Mouse (Mus musculus): Measurements from ENCODE around the gene Lgals4.

Gene Lgals4

DNA sequence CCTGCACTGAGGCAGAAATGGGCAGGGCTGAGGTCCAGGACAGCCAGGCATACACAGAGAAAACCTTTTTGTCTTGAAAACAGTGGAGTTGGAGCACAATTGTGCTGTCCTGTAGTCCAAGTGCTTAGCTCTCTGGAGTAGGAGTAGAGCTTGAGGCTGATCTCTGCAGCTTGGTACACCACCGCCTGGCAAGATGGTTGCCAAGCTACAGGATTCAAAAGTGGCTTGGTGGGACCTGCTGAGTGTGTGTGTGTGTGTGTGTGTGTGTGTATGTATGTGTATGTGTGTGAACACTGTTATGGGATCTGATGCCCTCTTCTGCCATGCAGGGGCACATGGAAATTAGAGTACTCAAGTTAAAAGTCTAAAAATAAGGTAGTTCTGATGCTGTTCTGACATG lies 11.1 kb upstream of the Lgals4 start:
- peak in 1 of 2 experiments; percentile 39 for DNase-seq (ENCODE audit: low spot score in 2 of 2)

DNA sequence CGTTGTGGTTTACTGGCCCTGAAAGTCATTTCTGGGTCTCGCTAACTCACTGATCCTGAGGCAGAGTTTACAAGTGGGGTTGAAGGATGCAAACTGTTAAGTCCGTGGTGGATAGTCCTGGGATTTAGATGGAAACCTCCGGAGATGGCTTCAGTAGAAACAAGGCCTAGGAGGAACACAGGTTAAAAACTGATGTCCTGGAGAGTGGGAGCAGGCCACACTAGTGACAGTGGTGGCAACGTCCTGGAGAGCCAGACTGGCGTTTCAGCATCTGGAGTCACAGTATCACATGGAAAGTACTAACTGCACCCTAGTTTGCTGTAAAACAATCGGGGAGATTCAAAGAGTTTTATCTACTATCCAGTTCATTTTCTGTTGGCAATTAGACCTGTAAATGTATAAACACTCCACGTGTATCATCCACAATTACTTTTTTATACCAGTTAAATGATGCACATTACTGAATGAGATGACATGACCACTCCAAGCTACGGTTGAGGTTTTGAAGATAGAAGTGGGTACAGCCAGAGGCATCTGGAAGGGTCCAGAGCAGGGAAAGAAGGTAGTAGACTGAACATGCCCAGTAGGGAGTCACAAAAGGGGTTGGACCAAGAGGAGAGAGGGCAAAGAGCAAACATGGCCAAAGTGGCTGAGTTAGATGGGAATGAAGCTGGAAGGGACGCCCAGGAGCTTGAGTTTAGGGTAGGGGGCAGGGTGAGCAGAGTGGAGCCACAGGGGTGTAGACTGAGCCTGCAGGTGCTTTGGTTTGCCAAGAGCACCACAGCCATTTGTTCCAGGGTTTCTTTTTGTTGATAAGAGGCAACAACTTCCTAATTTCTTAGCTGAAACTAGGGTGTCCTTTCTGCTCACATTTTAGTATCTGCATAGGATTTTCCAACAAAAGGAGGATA lies 10.4 kb upstream of the Lgals4 start:
- no peak for DNase-seq (ENCODE audit: low spot score in 2 of 2)

DNA sequence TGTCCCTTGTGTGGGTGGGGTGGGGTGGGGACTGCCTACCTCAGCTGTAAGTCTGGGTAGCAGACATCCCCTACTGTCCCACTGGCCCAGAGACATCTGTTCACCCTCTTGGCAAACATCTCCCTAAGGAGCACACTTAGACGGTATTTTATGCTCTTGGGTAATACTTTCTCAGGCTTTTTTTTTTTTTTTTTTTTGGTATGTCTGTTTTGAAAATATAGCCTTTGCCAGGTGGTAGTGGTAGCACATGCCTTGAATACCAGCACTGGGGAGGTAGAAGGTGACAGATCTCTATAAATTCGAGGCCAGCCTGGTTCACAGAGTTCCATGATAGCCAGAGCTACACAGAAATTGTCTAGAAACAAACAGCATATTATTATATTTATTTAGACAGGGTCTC lies 9.7 kb upstream of the Lgals4 start:
- no peak for DNase-seq (ENCODE audit: low spot score in 2 of 2)

DNA sequence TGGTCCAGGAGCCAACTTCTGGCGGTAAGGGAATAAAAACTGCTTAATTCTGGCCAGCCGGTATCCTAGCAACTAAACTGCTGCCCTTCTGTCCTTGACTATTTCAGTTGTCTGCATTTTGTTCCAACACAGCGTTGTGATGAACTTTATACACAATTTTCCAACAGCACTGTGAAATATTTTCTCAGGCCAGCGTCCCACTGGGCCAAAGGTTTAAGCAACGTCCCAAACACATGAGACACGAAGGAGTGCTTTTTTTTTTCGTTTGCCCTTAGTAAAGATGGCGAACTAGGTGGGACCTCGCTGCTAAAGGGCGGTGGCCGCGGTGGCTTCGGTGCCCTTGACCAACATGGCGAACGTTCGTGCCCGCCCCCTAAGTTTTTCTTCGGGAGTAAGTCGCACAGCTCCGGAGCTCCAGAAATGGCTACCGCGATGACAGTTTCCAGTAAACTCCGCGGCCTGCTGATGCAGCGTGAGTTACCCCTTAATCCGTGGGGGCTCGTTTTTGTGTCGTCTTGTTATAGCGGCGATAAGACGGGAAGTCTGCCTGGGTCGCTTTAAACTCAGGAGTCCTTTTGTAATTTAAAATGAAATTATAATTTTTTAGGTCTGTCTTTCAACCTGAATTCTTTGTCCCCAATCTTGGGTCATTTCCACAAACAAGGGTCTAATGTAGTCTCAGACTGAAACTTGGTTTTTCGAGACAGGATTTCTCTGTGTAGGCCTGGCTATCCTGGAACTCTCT lies 8.5 kb upstream of the Lgals4 start, which contains the start of gene Ech1:
Ech1 (plus strand) TSS at position 277 of the 745 bp plus-strand sequence.
- DNase-seq (ENCODE audit: low spot score in 2 of 2): peak; percentile 94 to 95

DNA sequence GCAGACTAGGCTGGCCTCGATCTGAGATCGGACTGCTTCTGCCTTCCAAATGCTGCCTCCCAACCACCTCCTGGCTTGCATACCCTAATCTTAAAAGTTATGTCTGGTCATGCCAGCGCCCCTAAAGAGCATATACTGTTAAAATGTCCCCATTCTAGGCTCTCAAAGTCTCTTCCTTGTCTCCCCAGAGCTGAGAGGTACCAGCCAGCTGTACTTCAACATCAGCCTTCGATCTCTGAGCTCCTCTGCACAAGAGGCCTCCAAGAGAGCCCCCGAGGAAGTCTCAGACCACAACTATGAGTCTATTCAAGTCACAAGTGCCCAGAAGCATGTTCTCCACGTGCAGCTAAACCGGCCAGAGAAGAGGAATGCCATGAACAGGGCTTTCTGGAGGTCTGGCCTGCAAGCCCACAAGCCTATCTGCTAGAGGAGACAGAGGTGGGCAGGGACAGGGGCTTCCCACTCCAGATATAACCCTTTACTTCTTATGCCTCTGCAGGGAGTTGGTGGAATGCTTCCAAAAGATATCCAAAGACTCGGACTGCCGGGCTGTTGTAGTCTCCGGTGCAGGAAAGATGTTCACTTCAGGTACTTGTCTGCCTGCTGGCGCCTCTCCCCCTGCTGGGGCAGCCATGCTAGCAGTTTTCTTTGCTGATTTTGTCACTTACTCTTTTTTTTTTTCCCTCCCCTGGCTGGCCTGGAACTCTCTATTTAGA lies 7.8 kb upstream of the Lgals4 start:
- DNase-seq (ENCODE audit: low spot score in 2 of 2): peak in 1 of 2 experiments; percentile 38

DNA sequence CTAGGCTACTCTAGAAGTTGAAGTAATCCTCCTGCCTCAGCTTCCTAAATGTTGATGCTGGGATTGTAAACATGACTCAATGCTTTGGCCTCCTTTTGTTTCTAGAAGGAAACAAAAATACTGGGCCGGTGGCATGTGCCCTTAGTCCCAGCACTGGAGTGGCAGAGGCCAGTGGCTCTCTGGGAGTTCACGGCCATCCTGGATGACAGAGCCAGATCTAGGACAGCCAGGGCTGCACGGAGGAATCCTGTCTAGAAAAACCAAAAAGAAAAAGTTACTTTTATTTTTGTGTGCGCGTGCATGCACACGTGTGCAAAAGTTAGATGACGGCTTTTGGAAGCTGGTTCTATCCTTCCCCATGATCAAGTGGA lies 7.3 kb upstream of the Lgals4 start:
- no peak for DNase-seq (ENCODE audit: low spot score in 2 of 2)

DNA sequence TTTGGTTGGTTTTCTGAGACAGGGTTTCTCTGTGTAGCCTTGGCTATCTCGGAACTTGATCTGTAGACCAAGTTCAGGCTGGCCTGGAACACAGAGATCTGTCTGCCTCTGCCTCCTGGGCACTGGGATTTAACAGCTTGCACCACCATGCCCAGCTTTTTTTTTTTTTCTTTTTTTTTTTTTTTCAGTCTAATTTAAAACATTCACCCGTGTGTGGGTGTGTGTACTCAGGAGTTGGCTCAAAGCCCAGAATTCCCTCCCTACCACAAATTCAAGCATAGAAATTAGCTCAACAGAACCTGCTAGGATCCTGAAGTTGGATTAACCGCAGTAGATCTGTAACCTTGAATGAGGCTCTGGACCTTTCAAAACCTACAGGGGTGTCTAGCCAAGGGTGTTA lies 6.3 kb upstream of the Lgals4 start:
- DNase-seq (ENCODE audit: low spot score in 2 of 2): peak; percentile 81 to 88

DNA sequence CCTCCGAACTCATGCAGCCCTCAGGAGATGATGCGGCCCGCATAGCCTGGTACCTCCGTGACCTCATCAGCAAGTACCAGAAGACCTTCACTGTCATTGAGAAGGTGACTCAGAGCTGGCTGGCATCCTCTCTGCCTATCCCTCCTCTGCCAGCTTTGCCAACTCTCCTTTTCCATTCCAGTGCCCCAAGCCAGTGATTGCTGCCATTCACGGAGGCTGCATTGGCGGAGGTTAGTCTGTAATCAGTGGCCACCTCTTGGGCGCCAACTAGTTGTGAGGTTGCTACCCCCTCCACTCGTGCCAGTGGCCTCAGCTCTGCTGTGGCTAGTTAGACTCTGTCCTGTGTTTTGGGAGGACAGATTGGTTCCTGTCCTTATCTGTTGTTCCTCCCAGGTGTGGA lies 3.8 kb upstream of the Lgals4 start:
- no peak for DNase-seq (ENCODE audit: low spot score in 2 of 2)

DNA sequence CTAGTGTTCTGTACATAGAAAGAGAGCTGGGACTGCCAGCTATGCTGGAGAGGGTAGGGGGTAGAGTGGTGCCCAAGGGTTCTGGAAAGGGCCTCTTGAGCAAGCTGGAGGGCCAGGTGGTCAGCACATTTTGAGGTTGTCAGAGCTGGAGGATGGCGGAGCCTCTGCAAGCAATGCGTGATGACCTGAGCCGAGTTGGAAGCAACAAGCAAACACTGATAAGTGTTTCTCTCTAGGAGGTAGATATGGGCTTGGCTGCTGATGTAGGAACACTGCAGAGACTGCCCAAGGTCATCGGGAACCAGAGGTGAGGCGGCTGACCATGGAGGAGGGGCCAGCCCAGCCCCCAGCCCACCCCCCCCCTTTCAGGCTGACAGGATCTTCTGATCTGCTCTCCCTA lies 2.7 kb upstream of the Lgals4 start:
- DNase-seq (ENCODE audit: low spot score in 2 of 2): no peak

DNA sequence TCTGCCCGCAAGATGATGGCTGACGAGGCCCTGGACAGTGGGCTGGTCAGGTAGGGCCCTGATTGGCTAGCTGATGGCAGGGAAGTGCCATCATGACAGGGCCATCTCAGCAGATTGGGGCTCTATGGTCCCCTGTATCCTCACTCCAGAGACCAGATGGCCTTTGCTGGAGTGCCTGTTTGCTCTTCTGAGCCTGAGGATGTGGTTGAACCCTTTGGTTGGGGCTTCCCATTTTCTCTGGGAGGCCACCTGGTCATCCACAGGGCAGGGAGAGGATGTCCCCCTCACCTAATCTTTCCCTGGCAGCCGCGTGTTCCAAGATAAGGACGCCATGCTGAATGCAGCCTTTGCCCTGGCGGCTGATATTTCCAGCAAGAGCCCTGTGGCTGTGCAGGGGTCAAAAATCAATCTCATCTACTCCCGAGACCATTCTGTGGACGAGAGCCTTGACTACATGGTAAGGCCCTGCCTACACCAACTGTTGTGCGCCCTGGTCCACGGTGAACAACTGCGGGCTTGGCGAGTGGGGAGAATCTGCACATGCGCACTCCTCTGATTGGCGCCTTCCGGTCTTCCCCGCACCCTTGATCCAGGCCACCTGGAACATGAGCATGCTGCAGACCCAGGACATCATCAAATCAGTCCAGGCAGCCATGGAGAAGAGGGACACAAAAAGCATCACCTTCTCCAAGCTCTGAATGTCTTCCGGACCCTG lies 2.1 kb upstream of the Lgals4 start:
- no peak for DNase-seq (ENCODE audit: low spot score in 2 of 2)

DNA sequence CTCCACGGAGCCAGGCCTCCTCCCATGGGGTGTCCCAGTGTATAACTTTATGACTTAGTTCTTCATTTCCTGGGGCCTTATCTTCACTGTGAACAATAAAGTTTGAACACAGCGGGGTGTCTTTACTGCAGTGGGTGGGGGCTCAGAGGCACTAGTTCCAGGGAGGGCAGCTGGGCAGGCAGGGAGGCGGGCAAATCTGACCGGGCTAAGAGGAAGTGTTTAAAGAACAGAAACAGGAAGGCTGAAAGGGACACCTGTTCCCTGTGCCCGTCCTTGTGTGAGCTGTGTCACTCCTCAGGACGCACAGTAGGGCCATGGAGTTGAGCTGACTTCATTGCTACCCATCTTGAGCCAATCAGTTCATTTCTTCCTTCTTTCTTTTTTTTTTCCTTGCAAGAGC lies 1.5 kb upstream of the Lgals4 start:
- no peak for DNase-seq (ENCODE audit: low spot score in 2 of 2)

DNA sequence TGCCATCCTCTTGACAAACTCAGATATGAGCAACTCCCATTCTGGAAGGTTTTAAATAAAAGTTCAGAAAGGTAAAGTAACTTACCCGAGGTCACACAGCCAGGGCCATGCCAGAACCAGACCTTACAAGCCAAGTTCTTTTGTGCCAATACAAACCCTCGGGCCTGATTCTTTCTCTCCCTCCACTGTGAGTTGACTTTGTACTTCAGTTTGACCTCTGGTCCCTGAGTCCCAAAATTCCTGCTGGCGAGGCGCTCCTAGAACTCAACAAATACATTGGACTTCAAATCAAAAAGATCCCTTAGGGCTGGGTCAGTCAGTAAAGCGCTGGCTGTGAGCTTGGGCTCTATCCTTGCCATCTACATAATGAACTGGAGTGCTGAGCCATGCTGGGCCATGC lies 3.3 kb downstream of the Lgals4 start:
- DNase-seq (ENCODE audit: low spot score in 2 of 2): no peak

DNA sequence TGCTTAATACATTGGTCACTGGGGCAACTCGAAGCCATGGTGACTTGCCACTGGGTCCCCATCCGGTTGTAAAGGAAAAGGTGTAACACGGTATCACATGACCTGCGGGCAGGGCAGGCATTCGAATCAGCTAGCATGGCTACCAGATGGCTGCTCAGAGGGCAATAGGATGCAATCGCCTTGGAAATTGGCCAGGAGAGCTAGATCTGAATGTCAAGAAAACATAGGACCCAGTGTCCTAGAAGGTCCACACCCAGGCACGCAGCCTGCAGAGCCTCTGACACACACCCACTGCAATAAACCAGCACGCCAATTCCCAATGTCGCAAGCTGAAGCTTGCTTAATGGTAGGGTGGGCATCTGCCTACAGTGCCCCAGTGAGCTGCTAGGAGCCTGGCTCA lies 4.7 kb downstream of the Lgals4 start:
- DNase-seq (ENCODE audit: low spot score in 2 of 2): no peak

DNA sequence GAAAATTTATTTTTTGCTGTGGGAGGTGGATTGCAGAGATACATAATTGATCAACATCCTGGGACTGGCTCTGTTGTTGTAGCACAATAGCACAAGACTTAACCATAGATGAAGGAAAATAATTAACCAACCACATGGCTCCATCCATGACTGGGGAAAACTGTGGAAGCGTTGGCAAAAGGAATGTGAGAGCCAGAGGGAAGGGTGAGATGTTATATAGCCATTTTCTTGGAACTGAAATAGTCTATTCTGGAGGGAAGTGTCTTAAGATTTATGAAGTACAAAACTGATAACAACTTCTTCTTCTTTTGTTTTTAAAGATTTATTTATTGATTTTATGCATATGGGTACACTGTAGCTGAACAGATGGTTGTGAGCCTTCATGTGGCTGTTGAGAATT lies 13.6 kb downstream of the Lgals4 start:
- no peak for DNase-seq (ENCODE audit: low spot score in 2 of 2)

DNA sequence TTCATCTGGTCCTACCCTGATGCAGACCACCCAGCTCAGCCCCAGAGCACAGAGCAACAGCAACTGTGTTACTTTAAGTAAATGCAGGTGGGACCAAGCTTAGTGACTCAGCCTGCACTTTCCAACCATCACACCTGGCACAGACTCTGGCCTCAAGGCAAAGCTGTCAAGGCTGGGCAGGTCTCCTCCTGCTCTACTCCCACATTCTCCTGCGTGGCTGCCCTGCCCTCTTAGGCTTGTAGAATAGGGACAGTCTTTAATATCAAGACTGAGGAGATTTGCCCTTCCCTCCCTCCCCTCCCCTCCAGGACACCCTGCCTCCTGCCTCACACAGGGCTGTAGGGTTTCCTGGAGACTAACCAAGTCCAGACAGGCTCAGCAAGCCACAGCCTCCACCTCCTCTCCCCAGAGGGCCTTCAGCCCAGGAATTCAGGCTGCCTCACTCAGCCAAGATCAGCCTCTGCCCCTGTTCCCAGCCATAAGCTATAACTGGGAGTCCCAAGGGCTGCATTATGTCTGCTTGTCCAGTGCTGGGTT lies 16.1 kb downstream of the Lgals4 start:
- no peak for DNase-seq (ENCODE audit: low spot score in 2 of 2)

DNA sequence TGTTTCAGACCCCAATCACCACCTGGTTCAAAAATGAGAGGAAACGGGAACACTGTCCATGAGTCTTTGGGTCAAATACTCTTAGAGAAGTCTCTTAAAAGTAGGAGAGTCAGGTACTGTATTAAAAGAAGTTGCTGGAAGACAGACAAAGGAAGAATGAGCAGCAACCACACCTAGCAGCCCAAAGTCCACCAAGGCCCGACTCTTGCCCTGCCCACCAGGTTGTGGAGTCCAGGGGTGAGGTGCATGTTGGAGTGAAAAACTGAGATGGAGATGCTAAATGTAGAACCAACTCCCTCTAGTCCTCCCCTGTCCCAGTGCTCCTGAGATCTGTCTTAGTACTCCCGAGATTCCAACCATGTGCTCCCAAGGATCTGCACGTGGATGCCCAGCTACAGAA lies 17.0 kb downstream of the Lgals4 start:
- DNase-seq (ENCODE audit: low spot score in 2 of 2): no peak

DNA sequence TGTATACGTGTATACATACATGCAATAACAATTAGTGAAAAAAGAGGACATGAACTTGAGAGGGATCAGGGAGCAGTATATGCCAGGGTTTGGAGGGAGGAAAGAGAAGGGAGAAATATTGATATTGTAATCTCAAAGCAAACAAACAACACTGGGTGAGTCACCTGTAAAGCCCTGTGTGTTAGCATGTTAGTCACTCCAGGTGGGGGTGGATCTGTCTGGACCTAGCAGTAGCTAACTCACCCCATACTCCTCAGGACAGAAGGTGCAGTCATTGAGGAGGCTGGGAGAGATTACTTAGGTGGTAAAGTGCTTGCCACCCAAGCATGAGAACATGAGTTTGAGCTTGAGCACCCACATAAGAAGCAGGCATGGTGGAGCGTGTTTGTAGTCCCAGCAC lies 26.3 kb downstream of the Lgals4 start:
- no peak for DNase-seq (ENCODE audit: low spot score in 2 of 2)

DNA sequence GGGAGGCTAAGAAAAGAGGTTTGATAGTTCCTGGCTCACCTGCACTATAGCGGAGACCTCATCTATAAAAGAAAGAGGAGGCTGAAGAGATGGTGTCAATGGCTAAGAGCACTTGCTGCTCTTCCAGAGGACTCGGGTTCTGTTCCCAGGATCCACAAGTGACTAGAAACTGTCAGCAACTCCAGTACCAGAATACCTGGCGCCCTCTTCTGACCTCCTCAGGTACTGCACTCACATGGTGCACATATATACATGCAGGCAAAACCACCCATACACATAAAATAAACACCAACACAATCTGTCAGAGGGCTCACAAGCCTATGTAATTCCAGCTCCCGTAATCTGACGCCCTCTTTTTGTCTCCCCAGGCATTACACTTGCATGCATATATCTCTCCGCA lies 27.2 kb downstream of the Lgals4 start:
- DNase-seq (ENCODE audit: low spot score in 2 of 2): no peak

DNA sequence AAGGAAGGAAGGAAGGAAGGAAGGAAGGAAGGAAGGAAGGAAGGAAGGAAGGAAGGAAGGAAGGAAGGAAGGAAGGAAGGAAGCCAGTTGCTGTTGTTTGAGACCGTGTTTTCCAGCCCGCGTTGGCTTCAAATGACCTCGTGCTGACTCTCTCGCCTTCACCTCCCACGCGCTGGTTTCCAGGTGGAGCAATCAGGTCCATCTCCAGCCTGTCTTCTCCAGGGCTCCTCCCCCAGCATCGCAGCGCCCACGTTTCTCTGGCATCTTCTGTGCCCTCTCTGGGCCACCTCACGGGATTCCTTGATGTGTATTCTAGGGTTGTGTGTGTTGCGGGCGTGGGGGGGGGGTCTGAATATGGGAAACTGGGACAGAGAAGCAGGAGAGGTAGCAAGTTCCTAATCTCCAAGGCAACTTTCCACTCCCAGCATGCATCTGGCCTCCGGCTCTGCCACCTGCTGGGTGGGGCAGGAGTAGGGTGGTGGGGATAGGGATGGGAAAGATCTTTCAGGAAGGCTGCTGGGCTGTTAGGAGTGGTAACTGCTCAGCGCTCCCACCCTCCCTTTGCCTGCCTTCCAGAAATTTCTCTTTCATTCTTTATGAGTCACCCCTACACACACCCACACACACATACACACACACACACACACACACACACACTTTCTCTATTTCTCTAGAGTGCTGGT lies 29.3 kb downstream of the Lgals4 start:
- DNase-seq (ENCODE audit: low spot score in 2 of 2): peak; percentile 73 to 80

DNA sequence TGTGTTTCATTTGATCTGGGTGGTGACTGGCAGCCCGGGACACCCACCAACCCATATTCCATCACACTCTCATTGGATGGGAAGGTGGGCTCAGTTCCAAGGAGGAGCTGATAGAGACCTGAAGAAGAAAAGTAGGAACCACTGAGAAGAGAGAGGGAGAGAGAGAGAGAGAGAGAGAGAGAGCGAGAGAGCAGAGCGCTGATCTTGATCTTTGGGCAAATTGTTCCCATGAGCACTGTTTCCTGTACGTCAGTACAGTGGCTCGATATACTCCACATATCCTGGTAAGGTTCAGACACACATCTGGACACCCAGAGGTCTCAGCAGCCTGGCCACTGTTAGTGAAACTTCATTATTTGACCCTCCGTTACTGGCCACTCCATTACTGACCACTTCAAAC lies 29.9 kb downstream of the Lgals4 start, which contains the start of gene Lgals7:
Lgals7 (plus strand) TSS at position 314 of the 400 bp plus-strand sequence.
- no peak for DNase-seq (ENCODE audit: low spot score in 2 of 2)

DNA sequence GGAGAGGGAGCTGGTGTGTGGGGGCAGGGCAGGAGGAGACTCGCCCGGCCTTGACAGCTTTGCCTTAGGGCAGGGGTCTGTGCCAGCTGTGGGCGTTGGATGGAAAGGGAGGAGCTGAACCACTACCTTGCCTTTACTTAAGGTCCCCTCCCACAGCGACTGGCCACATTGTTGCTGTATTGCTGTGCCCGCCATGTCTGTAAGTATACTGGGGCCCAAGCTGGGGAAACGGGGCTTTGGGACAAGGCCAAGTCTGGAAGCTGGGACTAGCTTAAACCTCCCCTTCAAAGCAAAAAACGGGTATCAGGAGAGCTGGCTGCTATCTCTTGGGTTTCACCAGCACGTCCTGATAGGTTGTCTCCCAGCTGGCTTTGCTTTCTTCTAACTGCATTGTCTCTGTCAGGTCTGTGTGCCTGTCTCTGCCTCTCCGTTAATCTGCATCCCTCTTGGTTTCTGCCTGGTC lies 30.7 kb downstream of the Lgals4 start:
- no peak for DNase-seq (ENCODE audit: low spot score in 2 of 2)

Data from right cerebral cortex, postnatal 10 days (tissue).